Mouse (Mus musculus) activated CD4-positive, CD25-positive, alpha-beta regulatory T cell, adult 4 months (primary cell): ENCODE data around the gene Gm5414. TPM values are rescaled to one million over a fixed set of nuclear protein-coding genes. Genes with fewer than 3 reads are reported as not detected.

Experiments used
- ATAC-seq: one replicate; pipeline ENCODE4 v1.8.0; 2017
- polyA plus RNA-seq, 2 experiments: library from polyadenylated mRNA; unstranded; fragments of 100-300 nt; shearing (Covaris generic); gene quantifications; one replicate each; pipeline ENCODE4 v1.2.1; 2017

Gene Gm5414
- polyA plus RNA-seq = not detected

DNA sequence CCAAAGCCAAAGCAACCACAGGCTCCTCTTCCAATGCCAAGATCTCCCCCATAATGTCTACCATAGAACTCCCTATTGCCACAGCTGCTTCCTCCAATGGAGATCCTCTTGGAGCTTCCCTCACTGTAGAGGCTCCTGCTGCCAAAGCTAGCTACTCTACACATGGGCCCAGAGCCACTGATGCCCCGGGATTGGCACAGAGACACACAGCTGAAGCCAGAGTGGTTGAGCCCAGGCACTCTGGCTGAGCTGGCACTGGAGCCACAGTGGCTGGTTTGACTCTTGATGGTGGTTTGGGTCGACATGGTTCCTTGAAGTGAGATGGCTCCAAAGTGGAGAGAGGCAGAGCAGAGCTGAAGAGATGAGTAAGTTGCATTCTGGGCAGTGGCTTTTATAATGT lies at the start of gene Gm5414:
Gene Gm5414 (minus strand): TSS at position 305 of the 400 bp plus-strand sequence.
- ATAC-seq = no peak

DNA sequence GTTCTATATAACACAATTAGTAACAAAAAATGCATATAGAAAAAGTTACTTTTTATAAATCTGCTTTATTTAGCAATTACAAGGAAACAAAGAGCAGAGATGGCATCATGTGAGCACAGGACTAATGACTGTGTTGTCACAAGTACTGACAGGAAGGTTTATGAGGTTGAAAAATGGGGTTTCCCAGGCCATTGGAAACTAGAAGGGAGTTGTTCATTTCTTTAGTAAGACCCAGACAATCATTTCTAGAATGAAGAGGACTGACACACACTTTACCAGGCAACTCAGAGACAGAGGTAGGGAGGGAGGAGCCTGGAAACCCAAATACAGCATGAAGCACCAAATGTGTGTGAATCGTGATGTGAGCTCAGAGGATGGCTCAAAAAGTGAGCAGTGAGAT lies 48.0 kb upstream of the Gm5414 start:
- no peak for ATAC-seq

DNA sequence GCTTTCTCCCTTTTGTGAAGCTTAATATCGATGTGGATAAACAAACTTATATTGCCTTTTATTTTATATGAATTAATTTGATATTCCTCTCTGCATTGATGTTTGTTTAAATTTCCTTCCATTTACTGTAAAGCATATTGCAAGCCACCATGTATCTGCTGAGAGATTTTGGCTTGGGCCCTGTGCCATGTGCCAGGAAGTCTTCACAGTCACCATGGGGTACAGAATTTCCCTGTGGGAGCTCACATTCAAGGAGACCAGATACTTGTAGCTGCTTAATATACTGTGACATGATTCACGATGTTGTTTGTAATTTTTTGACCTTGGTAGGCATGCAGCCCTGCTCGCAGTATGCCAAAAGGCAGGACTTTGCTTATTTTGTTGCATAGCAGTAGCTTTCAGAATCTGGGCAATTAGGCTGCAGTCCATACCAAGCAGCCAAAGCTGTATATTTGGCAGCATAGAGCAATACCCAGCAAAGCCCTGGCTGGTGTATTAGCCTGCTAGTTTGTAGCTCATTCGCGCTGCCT lies 24.8 kb upstream of the Gm5414 start:
- no peak for ATAC-seq

DNA sequence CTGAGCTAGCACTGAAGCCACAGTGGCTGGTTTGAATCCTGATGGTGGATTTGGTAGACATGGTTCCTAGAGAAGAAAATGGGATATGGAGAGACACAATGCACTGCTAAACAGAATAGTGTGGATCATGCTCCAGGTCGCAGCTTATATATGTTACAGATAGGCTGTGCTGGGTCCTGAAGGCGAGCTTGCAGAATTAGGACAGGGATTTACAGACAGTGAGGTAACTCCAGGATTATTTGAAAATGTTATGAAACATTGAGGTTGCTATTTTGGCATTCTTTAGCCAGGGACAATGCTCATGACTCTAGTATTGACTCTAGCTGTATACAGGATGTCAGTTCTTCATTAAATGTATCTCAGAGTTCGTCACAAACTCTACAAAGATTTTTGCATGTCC lies 19.3 kb upstream of the Gm5414 start, which contains the start of gene Gm5478:
Gene Gm5478 (minus strand): TSS at position 101 of the 400 bp plus-strand sequence.
- ATAC-seq = no peak

DNA sequence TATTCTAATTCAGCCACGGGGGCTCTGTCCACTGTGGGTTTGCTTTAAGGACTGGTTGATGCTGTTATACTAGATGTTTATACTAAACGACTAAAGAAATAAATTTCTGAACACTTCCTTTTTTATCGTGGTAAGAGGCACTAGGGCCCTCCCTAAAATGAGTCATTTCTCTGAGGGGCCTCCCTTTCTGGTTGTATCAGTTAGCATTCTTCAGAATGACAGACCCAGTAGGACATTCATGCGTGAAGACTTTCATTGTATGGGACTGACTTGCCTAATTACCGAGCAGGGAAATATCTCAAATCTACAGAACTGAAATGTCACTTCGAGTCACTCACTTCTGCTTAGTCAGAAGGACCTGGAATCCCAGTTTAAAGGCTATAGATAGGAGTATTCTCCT lies 28.9 kb downstream of the Gm5414 start:
- ATAC-seq = no peak

DNA sequence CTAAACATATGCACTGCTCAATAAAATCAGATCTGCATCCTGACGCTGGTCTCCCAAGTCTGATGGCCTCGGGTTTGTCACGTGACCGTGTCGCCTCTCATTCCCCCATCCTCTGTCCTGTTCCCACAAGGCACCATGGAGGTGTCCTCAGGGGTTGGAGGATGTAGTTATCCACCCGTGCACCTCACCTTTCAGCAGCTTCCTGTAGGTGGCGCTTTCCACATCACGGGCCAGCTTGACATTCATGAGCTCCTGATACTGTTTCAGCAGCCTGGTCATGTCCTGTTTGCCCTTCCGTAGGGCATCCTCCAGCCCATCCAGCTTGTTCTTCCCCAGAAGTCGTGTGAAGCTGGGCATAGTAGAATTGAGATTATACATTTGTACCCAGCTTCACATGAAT lies 39.8 kb downstream of the Gm5414 start:
- ATAC-seq = no peak

DNA sequence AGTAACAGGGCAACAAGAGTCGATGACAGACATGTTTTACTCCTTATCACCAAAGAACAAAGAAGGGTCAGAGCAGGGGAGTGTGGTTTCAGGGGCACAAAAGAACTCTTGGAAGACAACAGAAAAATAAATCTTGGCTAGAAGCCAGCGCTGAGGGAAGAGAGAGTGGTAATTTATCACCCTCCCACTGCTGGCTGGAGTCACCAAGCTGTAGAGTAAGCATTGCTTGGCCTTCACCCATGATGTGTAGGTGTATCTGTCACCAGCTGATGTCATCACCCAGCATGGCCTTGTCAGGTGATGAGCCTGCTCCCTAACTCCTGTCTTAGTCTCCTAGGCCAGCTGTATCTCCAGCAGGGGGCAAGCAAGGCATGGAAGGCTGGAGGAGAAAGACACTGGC lies 43.5 kb downstream of the Gm5414 start:
- ATAC-seq = no peak

DNA sequence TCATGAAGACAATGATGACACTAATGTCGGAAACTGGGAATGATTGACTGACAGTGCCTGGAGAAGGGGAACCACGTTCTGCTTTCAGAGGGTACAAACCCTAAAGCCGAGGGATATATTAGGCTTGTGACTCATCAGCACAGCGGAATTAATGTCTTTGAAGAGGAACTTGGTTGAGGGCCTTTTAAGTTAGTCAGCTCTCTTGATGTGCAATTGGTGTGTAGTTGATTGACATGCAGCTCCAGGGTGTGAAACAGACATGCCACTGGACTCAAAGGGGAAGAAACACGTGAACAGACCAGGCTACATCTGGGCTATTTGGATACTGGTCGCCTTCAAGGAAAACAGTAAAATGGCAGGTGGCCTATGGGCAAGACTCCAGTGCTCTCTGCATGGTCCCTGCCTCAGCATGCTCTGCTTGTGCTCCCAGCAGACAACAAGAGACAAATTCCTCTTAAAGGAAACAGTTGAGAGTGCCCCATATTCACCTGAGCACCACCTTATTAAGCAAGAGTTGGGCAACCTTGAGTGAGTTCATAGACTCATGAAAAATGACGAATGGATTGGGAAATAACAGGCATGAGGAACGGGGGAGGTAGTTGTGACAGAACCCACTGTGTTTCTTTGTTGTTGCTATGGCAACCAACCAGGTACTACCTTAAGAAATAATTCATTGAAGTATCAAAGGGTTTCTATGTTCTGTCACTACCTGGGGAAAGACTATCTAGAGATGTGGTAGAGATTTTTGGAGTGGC lies 44.6 kb downstream of the Gm5414 start:
- ATAC-seq = no peak

DNA sequence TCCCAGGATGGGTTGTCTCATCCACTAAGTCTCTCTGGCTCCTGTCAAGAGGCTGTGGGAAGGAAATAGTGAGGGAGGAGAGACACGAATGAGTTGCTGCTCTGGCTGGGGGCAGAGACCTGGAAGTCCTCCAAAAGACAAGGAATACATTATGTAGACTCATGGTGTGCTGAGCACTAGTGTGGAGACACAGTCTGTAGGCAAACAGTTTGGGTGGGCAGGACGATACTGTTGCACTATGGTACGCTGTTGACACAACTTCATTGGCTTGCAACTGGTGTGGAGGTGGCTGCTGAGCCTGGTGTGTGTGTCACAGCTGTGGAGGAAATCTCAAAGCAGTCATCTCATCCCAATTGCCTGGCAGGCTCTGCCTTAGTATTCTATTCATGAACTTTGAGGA lies 46.3 kb downstream of the Gm5414 start:
- no peak for ATAC-seq

DNA sequence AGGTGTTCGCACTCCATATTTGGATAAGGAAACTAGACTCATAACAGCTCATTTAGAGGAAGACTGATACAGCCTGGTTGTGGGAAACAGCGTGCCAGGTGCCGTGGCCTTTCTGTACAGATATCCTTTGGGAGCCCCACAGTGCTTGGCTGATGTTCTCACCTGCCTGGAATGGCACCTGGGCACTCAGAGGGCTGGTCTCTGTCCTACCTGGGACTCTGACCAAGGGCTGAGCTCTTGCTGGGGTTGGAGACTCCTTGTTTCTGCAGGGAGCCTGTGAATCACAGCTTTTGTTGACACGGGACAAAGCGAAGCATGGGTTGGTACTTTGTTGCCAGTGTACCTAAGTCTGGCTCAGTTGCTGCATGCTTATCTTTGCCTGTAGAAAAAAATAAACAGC lies 52.5 kb downstream of the Gm5414 start:
- no peak for ATAC-seq

Other genes with a start within 250 kb of the Gm5414 start
- not detected for gene Krt7, start 217.1 kb downstream of the Gm5414 start, polyA plus RNA-seq
- gene Krt87, start 189.4 kb downstream of the Gm5414 start, polyA plus RNA-seq = 1 to 10 TPM in 1 of 2 experiments, under 1 TPM in 1; 0.50 to 1.4 TPM
- not detected for gene Krt88, start 180.4 kb downstream of the Gm5414 start, polyA plus RNA-seq
- gene Krt81, start 164.4 kb downstream of the Gm5414 start, polyA plus RNA-seq = not detected
- gene Krt86, start 154.7 kb downstream of the Gm5414 start, polyA plus RNA-seq = not detected
- 1 to 10 TPM; 5.8 to 6.6 TPM for gene Krt83, start 136.7 kb downstream of the Gm5414 start, polyA plus RNA-seq
- not detected for gene Gm49425, start 110.9 kb downstream of the Gm5414 start, polyA plus RNA-seq
- gene Krt84, start 95.4 kb downstream of the Gm5414 start, polyA plus RNA-seq = not detected
- not detected for gene Krt82, start 77.5 kb downstream of the Gm5414 start, polyA plus RNA-seq
- gene Krt90, start 65.2 kb downstream of the Gm5414 start, polyA plus RNA-seq = not detected
- gene Krt75, start 54.3 kb downstream of the Gm5414 start, polyA plus RNA-seq = under 1 TPM in 1 of 2 experiments, not detected in 1; 0.17 TPM
- gene Gm5478, start 19.2 kb upstream of the Gm5414 start, polyA plus RNA-seq = not detected
- gene Krt6b, start 52.1 kb upstream of the Gm5414 start, polyA plus RNA-seq = under 1 TPM in 1 of 2 experiments, not detected in 1; 0.24 TPM
- gene Krt6a, start 66.1 kb upstream of the Gm5414 start, polyA plus RNA-seq = not detected
- gene Krt5, start 84.7 kb upstream of the Gm5414 start, polyA plus RNA-seq = not detected
- gene Krt71, start 114.9 kb upstream of the Gm5414 start, polyA plus RNA-seq = not detected
- gene Krt72, start 158.3 kb upstream of the Gm5414 start, polyA plus RNA-seq = not detected
- not detected for gene Krt73, start 174.2 kb upstream of the Gm5414 start, polyA plus RNA-seq
- gene Krt2, start 190.0 kb upstream of the Gm5414 start, polyA plus RNA-seq = not detected
- gene Krt1, start 222.6 kb upstream of the Gm5414 start, polyA plus RNA-seq = not detected
- gene Krt77, start 241.5 kb upstream of the Gm5414 start, polyA plus RNA-seq = not detected